ENCODE assay signal across 38 mouse cellular contexts in genomic region chrX:140862760-140863159, GRCm38 (mm10). TPM values are rescaled to one million over a fixed set of nuclear protein-coding genes. Genes with fewer than 3 reads are reported as not detected.
"Had no signal": no experiment of that assay in that cellular context is flagged by ENCODE, and none has a peak within 500 bp of the region (broad histone marks: within the 10 kb centered on the region; RNA-seq: fewer than 3 reads in every experiment).

No protein-coding gene starts in this region.

- H3K4me1 ChIP-seq: heart, embryonic 10.5 days; heart, embryonic 12.5 days; hindbrain, embryonic 10.5 days; hindbrain, embryonic 12.5 days; intestine, embryonic 15.5 days; limb, embryonic 10.5 days; limb, embryonic 12.5 days had no signal

- H3K4me2 ChIP-seq: heart, embryonic 12.5 days; hindbrain, embryonic 12.5 days; hindbrain, embryonic 14.5 days; intestine, embryonic 15.5 days; limb, embryonic 12.5 days; liver, embryonic 11.5 days had no signal

- H3K36me3 ChIP-seq: heart, embryonic 10.5 days; heart, embryonic 12.5 days; hindbrain, embryonic 10.5 days; hindbrain, embryonic 12.5 days; intestine, embryonic 15.5 days; limb, embryonic 10.5 days; limb, embryonic 12.5 days had no signal

- H3K4me3 ChIP-seq: heart, embryonic 10.5 days; heart, embryonic 12.5 days; hindbrain, embryonic 10.5 days; hindbrain, embryonic 12.5 days; intestine, embryonic 15.5 days; layer of hippocampus, adult 2 months; left cerebral cortex, adult 2 months; limb, embryonic 10.5 days; limb, embryonic 12.5 days had no signal

- ATAC-seq: hindbrain, embryonic 16.5 days; inflammation-experienced regulatory T-cells, adult 6 months; intestine, embryonic 15.5 days; intestine, postnatal 0 days had no signal

- DNase-seq: gastrocnemius, postnatal 14 days; gastrocnemius, postnatal 36 days; heart, adult 18-20 months; heart, postnatal 10 days; heart, postnatal 4 days; kidney, adult 18-20 months; kidney, adult 8-10 months; kidney, postnatal 10 days; kidney, postnatal 25 days; kidney, postnatal 4 days; liver had no signal

- H3K27ac ChIP-seq: heart, embryonic 10.5 days; hindbrain, embryonic 10.5 days; hindbrain, embryonic 12.5 days; hindbrain, embryonic 14.5 days; intestine, embryonic 15.5 days; layer of hippocampus, adult 2 months; left cerebral cortex, adult 2 months; limb, embryonic 10.5 days; limb, embryonic 12.5 days had no signal

- H3K9me3 ChIP-seq: heart, embryonic 10.5 days; heart, embryonic 12.5 days; hindbrain, embryonic 10.5 days; hindbrain, embryonic 12.5 days; intestine, embryonic 15.5 days; limb, embryonic 10.5 days; limb, embryonic 12.5 days had no signal

- H3K9ac ChIP-seq: heart, embryonic 12.5 days; hindbrain, embryonic 12.5 days; hindbrain, embryonic 14.5 days; intestine, embryonic 15.5 days; limb, embryonic 12.5 days had no signal

RNA-seq across cellular contexts. Expression of gene Vsig1, which starts 44.6 kb away (rescaled TPM):
- total RNA-seq: gastrocnemius, adult 18-20 months; gastrocnemius, adult 8-10 months; gastrocnemius, postnatal 14 days; gastrocnemius, postnatal 36 days; heart, adult 18-20 months; heart, adult 8-10 months; heart, postnatal 10 days; heart, postnatal 25 days; heart, postnatal 4 days; layer of hippocampus, adult 2 months; layer of hippocampus, postnatal 25 days; left cerebral cortex, adult 2 months; left cerebral cortex, postnatal 14 days; left cerebral cortex, postnatal 36 days had no signal
- polyA plus RNA-seq: heart, embryonic 10.5 days; heart, embryonic 12.5 days; heart, embryonic 14.5 days; heart, embryonic 16.5 days; hindbrain, embryonic 10.5 days; hindbrain, embryonic 12.5 days; hindbrain, embryonic 14.5 days; hindbrain, embryonic 16.5 days; inflammation-experienced regulatory T-cells, adult 6 months; limb, embryonic 10.5 days; limb, embryonic 12.5 days; limb, embryonic 14.5 days had no signal

RNA-seq across cellular contexts. Expression of gene Tex13b, which starts 49.5 kb away (rescaled TPM):
- total RNA-seq: gastrocnemius, adult 18-20 months; gastrocnemius, adult 8-10 months; gastrocnemius, postnatal 14 days; gastrocnemius, postnatal 36 days; heart, adult 18-20 months; heart, adult 8-10 months; heart, postnatal 10 days; heart, postnatal 25 days; heart, postnatal 4 days; layer of hippocampus, adult 2 months; layer of hippocampus, postnatal 10 days; layer of hippocampus, postnatal 25 days; left cerebral cortex, adult 2 months; left cerebral cortex, postnatal 14 days; left cerebral cortex, postnatal 36 days had no signal
- polyA plus RNA-seq: gonadal fat pad, adult 2 months; heart, embryonic 10.5 days; heart, embryonic 12.5 days; heart, embryonic 14.5 days; heart, embryonic 16.5 days; hindbrain, embryonic 10.5 days; hindbrain, embryonic 12.5 days; hindbrain, embryonic 14.5 days; hindbrain, embryonic 16.5 days; intestine, embryonic 15.5 days; intestine, postnatal 0 days; kidney, embryonic 14.5 days; limb, embryonic 10.5 days; limb, embryonic 12.5 days; limb, embryonic 14.5 days; liver, embryonic 11.5 days had no signal
